Comparison of ENCODE assay signal across 19 mouse cellular contexts in genomic region chr5:132361276-132361675, GRCm38 (mm10).
A peak's percentile ranks its signal among the peaks of the same experiment; 100 is the strongest.
DNase-seq lines count a peak whose midpoint lies in the region; ATAC-seq and TF ChIP-seq lines count a peak whose summit lies in the region.
"Had no signal": no experiment of that assay in that cellular context is flagged by ENCODE, and none has a peak within 500 bp of the region (broad histone marks: within the 10 kb centered on the region; RNA-seq: fewer than 3 reads in every experiment).

No protein-coding gene starts in this region.

- no peak for ATAC-seq in forebrain, postnatal 0 days
- no peak for ATAC-seq in forebrain, embryonic 12.5 days (ENCODE audit: low FRiP score)
- ATAC-seq: intestine, embryonic 15.5 days had no signal

- no peaks in the 10 kb centered on the region for H3K36me3 ChIP-seq in forebrain, postnatal 0 days (ENCODE audit: insufficient read depth)
- no peaks in the 10 kb centered on the region for H3K36me3 ChIP-seq in forebrain, embryonic 12.5 days (replicated peaks)
- H3K36me3 ChIP-seq: embryonic facial prominence, embryonic 12.5 days; hindbrain, embryonic 10.5 days; intestine, embryonic 15.5 days had no signal

- no peaks in the 10 kb centered on the region for H3K9me3 ChIP-seq in forebrain, postnatal 0 days (ENCODE audit: low read length)
- H3K9me3 ChIP-seq in forebrain, embryonic 12.5 days: no peaks in the 10 kb centered on the region
- H3K9me3 ChIP-seq: embryonic facial prominence, embryonic 12.5 days; hindbrain, embryonic 10.5 days; intestine, embryonic 15.5 days had no signal

- no peak overlapping the region for H3K4me3 ChIP-seq in forebrain, postnatal 0 days (ENCODE audit: low read depth, low read length)
- no peak overlapping the region for H3K4me3 ChIP-seq in forebrain, embryonic 12.5 days (replicated peaks)
- H3K4me3 ChIP-seq: embryonic facial prominence, embryonic 12.5 days; hindbrain, embryonic 10.5 days; intestine, embryonic 15.5 days had no signal

- WGBS in forebrain, postnatal 0 days: 69% methylated on average over 1 of the region's 1 CpGs
- WGBS in forebrain, embryonic 12.5 days: 88% methylated on average over 1 of the region's 1 CpGs

- no peaks in the 10 kb centered on the region for H3K4me1 ChIP-seq in forebrain, postnatal 0 days (ENCODE audit: insufficient read depth)
- peaks cover 21% of the 10 kb centered on the region for H3K4me1 ChIP-seq in forebrain, embryonic 12.5 days
- H3K4me1 ChIP-seq: intestine, embryonic 15.5 days had no signal

- H3K4me2 ChIP-seq in forebrain, postnatal 0 days (ENCODE audit: low read depth): no peak overlapping the region
- H3K4me2 ChIP-seq in forebrain, embryonic 12.5 days: no peak overlapping the region
- H3K4me2 ChIP-seq: embryonic facial prominence, embryonic 12.5 days; heart, embryonic 11.5 days; hindbrain, embryonic 14.5 days; intestine, embryonic 15.5 days had no signal

- DNase-seq in forebrain, postnatal 0 days: peak; percentile 29
- DNase-seq in layer of hippocampus, adult 11-12 months (ENCODE audit: low spot score): peak; percentile 15
- DNase-seq in layer of hippocampus, adult 9-10 months (ENCODE audit: low spot score): no peak
- peak; percentile 16 to 24 for DNase-seq in layer of hippocampus, adult 8-10 months (ENCODE audit: low spot score in 2 of 2)
- DNase-seq in layer of hippocampus, postnatal 36 days: peak; percentile 15 to 19
- DNase-seq in frontal cortex, postnatal 25 days (ENCODE audit: low spot score in 2 of 2): no peak
- DNase-seq: adrenal gland, adult 8-10 months; adrenal gland, postnatal 36 days; cerebellum, adult 2 months; cerebellum, postnatal 10 days; gastrocnemius, postnatal 10 days; heart, adult 18-20 months had no signal

- no peak overlapping the region for H3K9ac ChIP-seq in forebrain, postnatal 0 days
- H3K9ac ChIP-seq in forebrain, embryonic 12.5 days: no peak overlapping the region
- H3K9ac ChIP-seq: embryonic facial prominence, embryonic 12.5 days; hindbrain, embryonic 14.5 days; intestine, embryonic 15.5 days had no signal

- no peak overlapping the region for H3K27ac ChIP-seq in forebrain, postnatal 0 days (ENCODE audit: low read depth, low read length)
- no peak overlapping the region for H3K27ac ChIP-seq in forebrain, embryonic 12.5 days
- H3K27ac ChIP-seq: embryonic facial prominence, embryonic 12.5 days; hindbrain, embryonic 10.5 days; hindbrain, embryonic 14.5 days; intestine, embryonic 15.5 days had no signal

- no peaks in the 10 kb centered on the region for H3K27me3 ChIP-seq in forebrain, postnatal 0 days (ENCODE audit: insufficient read depth, low read length)
- H3K27me3 ChIP-seq in forebrain, embryonic 12.5 days: no peaks in the 10 kb centered on the region
- H3K27me3 ChIP-seq: CH12.LX; embryonic facial prominence, embryonic 12.5 days; intestine, embryonic 15.5 days had no signal

- TF ChIP-seq CTCF in forebrain, postnatal 0 days (IDR thresholded peaks at IDR 0.05; ENCODE audit: low read depth): no peak

Comparison
In these comparisons a context has a peak if more than half of its experiments do, and no peak if none do; other contexts are left out.
1. DNase-seq: peak in forebrain, postnatal 0 days (single experiment), layer of hippocampus, adult 11-12 months (single experiment), layer of hippocampus, adult 8-10 months (2 of 2) and layer of hippocampus, postnatal 36 days (2 of 2); none in layer of hippocampus, adult 9-10 months (single experiment) and frontal cortex, postnatal 25 days (0 of 2).